Mouse (Mus musculus) kidney, embryonic 16.5 days (tissue): ENCODE measurements around the gene Doc2a. TPM values are rescaled to one million over a fixed set of nuclear protein-coding genes. Genes with fewer than 3 reads are reported as not detected.

Experiments used
- ATAC-seq: fragments of 200-750 bp; cut with Nextera tagmentation; 2 replicates; pipeline ENCODE4 v1.8.0; 2017; ENCODE audit warnings: moderate TSS enrichment; ENCODE audit not compliant: low FRiP score, low TSS enrichment
- H3K27ac ChIP-seq: fragments of 300-500 bp; sonication (generic); 2 replicates; pipeline ENCODE4 v1.5.1; 2014; ENCODE audit warnings: low read length
- H3K27me3 ChIP-seq: fragments of 300-500 bp; sonication (generic); 2 replicates; pipeline ENCODE4 v1.6.1; 2014; ENCODE audit warnings: low read length, control low read depth, mixed read lengths; ENCODE audit not compliant: insufficient read depth
- H3K36me3 ChIP-seq: fragments of 300-500 bp; sonication (generic); 2 replicates; pipeline ENCODE4 v1.6.1; 2014; ENCODE audit warnings: low read length, control low read depth, mixed read lengths; ENCODE audit not compliant: insufficient read depth
- H3K4me1 ChIP-seq: fragments of 300-500 bp; sonication (generic); 2 replicates; pipeline ENCODE4 v1.6.1; 2014; ENCODE audit warnings: low read length, control low read depth, mixed read lengths; ENCODE audit not compliant: insufficient read depth
- H3K4me2 ChIP-seq: fragments of 300-500 bp; sonication (generic); replicated peaks from 2 replicates; pipeline ENCODE4 v1.6.1; 2014; ENCODE audit warnings: low read depth, low read length
- H3K4me3 ChIP-seq: fragments of 300-500 bp; sonication (generic); 2 replicates; pipeline ENCODE4 v1.5.1; 2014; ENCODE audit warnings: mild to moderate bottlenecking, low read length
- H3K9ac ChIP-seq: fragments of 300-500 bp; sonication (generic); replicated peaks from 2 replicates; pipeline ENCODE4 v1.6.1; 2014; ENCODE audit warnings: low read length
- H3K9me3 ChIP-seq: fragments of 300-500 bp; sonication (generic); 2 replicates; pipeline ENCODE4 v1.6.1; 2016; ENCODE audit warnings: low read length, control low read depth
- whole genome bisulfite sequencing: fragments of 180-500 bp; shearing (Covaris S2); extraction: QIAGEN DNeasy Blood & Tissue Kit; methylation state at CpG from one replicate; pipeline ENCODE4 v1.1.7; 2014; 5-methylcytosine and 5-hydroxymethylcytosine counted together
- polyA plus RNA-seq: library from polyadenylated mRNA; unstranded; fragments of >200 nt; fragmentation: Nextera tagmentation; extraction: Ambion mirVana; gene quantifications from 2 replicates; pipeline ENCODE4 v1.2.1, GENCODE M21; 2015

The Doc2a gene
- polyA plus RNA-seq: 7.8 and 8.7 TPM in 2 replicates

DNA sequence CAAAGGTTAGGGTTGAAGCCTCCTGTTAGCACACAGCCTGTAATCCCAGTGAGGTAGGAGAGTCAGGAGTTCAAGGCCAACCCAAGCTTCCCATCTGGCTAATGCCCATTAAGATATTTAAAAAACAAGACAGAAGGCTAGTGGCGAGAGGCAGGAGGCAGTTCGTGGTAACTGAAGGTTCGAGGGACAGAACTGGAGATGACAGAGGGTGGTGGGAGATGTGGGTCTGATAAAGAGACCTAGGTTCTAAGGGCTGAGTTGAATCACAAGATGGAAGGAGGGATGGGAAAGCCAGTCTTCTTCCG, at the start of gene Doc2a:
Gene Doc2a, plus strand, starts transcription at position 301 of the 305 bp plus-strand sequence.
- Histone ChIP-seq H3K27ac (no peak within 1 kb of the TSS), H3K36me3 (peaks cover under 1% of the 10 kb centered on the region; the same call in 1 of the 2 replicates), H3K9ac (peak within 1 kb of the TSS; percentile 74), H3K27me3 (peaks cover 15% of the 10 kb centered on the region), H3K4me1 (peaks cover 22% of the 10 kb centered on the region), H3K4me2 (peak within 1 kb of the TSS; percentile 99), H3K4me3 (peak within 1 kb of the TSS; percentile 57), H3K9me3 (no peaks in the 10 kb centered on the region)
- ATAC-seq: no peak
- WGBS: 26% methylated on average over 4 of the region's 4 CpGs

DNA sequence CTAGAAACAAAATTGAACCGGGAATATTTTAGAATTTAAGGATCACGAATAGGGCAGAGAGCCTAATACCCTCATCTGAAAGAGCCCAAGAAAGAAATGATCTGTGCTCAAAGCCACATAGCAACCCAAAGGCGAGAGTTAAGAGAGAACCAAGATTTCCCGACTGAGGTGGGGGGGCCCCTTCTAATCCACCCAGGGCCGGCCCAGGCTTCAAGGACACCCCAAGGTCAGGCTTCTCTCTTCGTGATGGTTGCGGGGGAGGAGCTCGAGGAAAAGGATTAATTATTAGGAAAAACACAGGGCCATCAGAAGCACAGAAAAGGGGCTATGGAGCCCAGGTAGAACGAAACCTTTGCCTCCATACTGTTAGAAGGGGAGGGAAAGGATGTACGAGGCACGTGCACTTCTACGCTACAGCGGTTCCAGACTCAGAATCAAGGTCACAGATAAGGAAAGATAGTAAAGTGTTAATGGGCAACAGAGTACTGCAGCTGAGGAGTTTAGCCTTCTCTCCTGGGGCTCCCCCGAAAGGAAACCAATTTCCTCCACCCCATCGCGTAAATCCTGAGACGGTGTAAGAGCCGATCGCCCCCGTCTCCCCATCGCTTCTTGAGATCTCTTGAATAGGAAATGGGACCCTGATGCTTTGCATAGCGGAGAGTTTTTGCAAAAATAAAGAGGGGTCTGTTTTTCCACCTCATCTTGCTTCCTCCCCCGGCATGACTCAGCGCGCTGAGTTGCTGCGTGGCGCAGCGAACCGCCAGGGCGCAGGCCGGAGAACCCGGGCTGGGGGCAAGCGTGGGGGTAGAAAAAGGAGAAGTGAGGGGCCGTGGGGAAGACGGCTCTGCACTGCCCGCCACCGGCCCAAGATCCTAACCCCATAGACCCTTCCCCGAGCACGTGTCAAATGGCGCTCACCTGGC, 48.8 kb upstream of the Doc2a start:
- Histone ChIP-seq H3K4me1 (peaks cover 40% of the 10 kb centered on the region), H3K4me3 (peak overlapping the region; percentile 89), H3K36me3 (peaks cover 35% of the 10 kb centered on the region), H3K27me3 (no peaks in the 10 kb centered on the region), H3K27ac (peak overlapping the region; percentile 92), H3K9ac (peak overlapping the region; percentile 91), H3K4me2 (peak overlapping the region; percentile 81), H3K9me3 (no peaks in the 10 kb centered on the region)
- under 1% methylated on average over 40 of the region's 40 CpGs for WGBS
- no peak for ATAC-seq

DNA sequence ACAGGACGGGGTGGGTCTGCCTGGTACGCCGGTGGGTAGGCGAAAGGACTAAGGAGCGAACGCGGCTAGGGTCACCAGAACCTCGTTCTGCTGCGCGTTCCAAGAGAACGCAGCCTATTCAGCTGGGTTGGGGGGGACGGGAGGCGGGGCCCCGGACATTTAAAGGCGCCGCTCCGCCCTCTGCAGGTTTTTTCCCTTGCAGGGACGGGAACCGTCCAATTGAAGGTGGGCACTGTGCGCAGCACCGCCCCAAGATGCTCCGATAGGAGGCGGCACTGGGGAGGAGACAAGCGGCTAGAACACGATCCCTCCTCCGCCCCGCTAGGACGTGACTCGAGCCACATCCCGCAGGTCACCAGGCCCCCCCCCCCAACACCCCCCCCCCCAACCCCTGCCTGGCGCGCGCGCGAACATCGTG, 48.2 kb upstream of the Doc2a start:
- H3K36me3 ChIP-seq: peaks cover 33% of the 10 kb centered on the region
- H3K27ac ChIP-seq: peak overlapping the region; percentile 97
- H3K9ac ChIP-seq: peak overlapping the region; percentile 91
- no peaks in the 10 kb centered on the region for H3K27me3 ChIP-seq
- under 1% methylated on average over 30 of the region's 36 CpGs for WGBS
- peak overlapping the region; percentile 81 for H3K4me2 ChIP-seq
- peaks cover 40% of the 10 kb centered on the region for H3K4me1 ChIP-seq
- H3K9me3 ChIP-seq: no peaks in the 10 kb centered on the region
- H3K4me3 ChIP-seq: peak overlapping the region; percentile 89
- ATAC-seq: peak; percentile 96

DNA sequence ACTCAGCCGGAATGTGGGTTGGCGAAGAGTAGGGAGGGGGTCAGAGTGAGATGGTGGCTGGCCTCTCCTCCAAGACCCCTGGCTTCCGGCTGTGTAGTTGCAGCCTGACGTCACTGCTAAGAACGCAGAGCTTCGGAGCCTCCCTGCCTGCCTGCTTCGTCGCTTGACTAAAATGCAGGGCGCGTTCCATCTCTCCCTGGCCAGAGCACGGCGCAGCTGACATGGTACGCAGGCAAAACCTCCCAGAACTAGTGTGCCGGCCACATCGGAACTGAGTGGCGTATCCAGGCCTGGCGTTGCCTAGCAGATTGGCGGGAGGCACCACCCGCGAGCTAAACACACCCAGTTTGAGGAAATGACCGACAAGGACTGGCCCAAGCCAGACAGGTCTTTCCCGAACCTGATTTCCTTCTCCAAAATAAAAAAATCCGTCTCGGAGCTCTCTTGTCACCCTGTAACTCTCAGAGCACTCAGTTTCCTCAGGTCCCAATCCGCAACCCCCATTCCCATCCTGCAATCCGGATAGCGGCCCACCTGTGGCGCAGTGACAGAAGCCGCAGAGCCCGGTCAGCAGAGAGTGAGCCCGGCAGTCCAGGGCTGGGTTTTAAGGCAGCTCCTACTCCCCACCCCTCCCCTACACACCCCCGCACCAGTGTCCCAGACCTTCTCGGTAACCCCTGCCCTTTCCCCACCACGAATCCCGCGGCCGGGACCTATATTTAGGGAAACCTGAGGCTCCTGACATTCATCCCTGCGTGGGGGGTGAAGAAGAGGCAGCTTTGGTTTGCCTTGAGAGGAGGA, 47.5 kb upstream of the Doc2a start:
- no peaks in the 10 kb centered on the region for H3K9me3 ChIP-seq
- no peaks in the 10 kb centered on the region for H3K27me3 ChIP-seq
- H3K36me3 ChIP-seq: peaks cover 27% of the 10 kb centered on the region
- peak overlapping the region; percentile 89 for H3K4me3 ChIP-seq
- H3K9ac ChIP-seq: peak overlapping the region; percentile 77
- peak overlapping the region; percentile 97 for H3K27ac ChIP-seq
- peaks cover 36% of the 10 kb centered on the region for H3K4me1 ChIP-seq
- ATAC-seq: peak; percentile 90
- H3K4me2 ChIP-seq: peak overlapping the region; percentile 81
- under 1% methylated on average over 36 of the region's 38 CpGs for WGBS

DNA sequence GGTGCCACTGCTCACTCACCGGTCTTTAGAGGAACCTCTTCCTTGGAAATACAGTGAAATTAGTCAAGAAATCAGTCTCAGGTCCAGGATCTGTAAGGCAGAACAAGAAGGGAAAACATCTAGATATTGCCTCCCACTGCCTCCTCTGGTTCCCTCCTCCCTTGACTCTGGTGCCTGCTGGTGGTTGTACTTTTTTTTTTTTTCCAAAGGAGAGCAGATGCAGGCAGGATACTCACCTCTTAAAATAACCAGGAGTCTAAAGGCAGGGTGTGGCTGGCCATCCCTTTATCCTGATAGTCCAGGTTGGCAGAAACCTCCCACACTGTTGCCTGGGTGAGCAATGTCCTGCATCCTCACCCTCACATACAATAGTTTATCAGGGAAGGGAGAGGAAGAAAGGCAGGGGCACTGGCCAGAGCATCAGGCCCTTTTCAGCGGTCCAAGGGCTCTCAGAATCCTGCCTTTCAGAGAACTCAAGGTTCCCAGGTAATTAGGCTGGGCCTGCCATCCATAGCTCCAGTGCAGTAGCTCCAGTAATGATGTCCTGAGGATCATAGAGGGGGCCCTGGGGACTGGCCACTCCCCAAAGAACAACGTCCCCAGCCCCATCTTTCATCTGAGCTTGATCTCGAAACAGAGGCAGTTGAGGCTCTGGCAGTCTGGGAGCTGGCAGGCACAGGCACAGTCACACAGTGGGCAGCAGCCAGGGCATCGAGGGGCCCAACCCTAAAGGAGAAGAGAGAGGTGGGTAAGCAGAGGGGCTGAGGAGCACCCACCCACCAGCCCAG, 46.8 kb upstream of the Doc2a start:
- Histone ChIP-seq H3K27ac (peak overlapping the region; percentile 97), H3K4me2 (peak overlapping the region; percentile 81), H3K4me3 (peak overlapping the region; percentile 89), H3K9ac (peak overlapping the region; percentile 77), H3K36me3 (peaks cover 19% of the 10 kb centered on the region), H3K4me1 (peaks cover 33% of the 10 kb centered on the region), H3K27me3 (no peaks in the 10 kb centered on the region), H3K9me3 (no peaks in the 10 kb centered on the region)
- WGBS: 42% methylated on average over 5 of the region's 5 CpGs
- ATAC-seq: no peak

DNA sequence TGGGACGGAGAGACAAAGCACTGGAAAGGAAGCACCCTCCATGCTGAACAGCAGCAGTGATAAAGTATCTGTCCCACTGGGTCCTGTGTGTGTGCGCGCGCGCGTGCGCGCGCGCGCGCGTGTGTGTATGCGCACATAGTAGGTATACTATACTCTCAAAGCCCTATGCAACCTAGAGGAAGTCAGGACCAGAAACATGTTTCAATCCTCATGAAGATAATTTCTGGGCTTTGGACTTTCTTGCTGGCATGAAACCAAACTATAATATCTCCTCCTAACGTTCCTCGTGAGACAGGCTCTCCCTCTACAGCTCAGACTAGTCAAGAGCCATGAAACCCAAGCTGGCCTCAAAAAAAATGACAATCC, 46.2 kb upstream of the Doc2a start:
- Histone ChIP-seq H3K27ac (no peak overlapping the region), H3K27me3 (no peaks in the 10 kb centered on the region), H3K4me1 (peaks cover 33% of the 10 kb centered on the region), H3K36me3 (peaks cover 13% of the 10 kb centered on the region), H3K9me3 (no peaks in the 10 kb centered on the region), H3K4me2 (no peak overlapping the region), H3K4me3 (no peak overlapping the region), H3K9ac (peak overlapping the region; percentile 77; the same call in 1 of the 2 replicates)
- no peak for ATAC-seq
- 92% methylated on average over 16 of the region's 16 CpGs for WGBS

DNA sequence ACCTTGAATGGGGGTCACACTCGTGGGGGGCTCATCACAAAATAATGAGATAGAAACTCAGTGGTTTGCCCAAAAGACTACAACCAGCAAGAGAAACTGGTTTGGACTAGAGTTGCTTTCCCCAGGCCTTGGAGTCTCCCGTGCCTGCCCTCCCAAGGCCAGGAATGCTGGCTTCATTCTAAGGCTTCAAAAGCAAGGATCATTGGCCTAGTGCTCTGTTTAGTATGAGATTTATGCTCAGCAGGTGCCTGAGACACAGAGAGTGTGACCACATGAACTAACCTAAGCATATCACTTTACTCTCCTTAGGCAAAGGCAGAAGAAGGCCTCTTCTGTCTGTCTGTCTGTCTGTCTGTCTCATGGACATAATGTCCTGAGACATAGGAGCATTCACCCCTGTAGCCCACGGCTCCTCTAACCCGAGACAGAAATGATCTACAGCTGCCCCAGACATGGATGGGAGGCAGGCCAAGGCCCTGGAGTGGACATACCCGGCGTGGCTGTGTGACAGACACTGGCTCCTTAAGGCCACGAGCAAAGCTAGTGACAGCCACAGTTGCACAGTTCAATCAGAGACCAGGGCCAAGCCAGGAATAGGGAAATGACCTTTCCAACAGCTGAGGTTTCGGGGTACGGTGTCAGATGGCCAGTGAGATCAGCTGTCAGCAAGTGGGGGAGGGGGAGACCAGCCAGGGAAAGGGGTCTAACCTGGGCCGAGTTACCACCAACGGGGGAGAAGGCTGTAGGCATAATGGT, 44.9 kb upstream of the Doc2a start:
- H3K4me1 ChIP-seq: peaks cover 24% of the 10 kb centered on the region
- H3K36me3 ChIP-seq: peaks cover under 1% of the 10 kb centered on the region; the same call in 1 of the 2 replicates
- H3K9me3 ChIP-seq: no peaks in the 10 kb centered on the region
- H3K27ac ChIP-seq: no peak overlapping the region
- 63% methylated on average over 11 of the region's 11 CpGs for WGBS
- ATAC-seq: no peak
- no peak overlapping the region for H3K4me3 ChIP-seq
- no peaks in the 10 kb centered on the region for H3K27me3 ChIP-seq
- no peak overlapping the region for H3K4me2 ChIP-seq
- no peak overlapping the region for H3K9ac ChIP-seq

DNA sequence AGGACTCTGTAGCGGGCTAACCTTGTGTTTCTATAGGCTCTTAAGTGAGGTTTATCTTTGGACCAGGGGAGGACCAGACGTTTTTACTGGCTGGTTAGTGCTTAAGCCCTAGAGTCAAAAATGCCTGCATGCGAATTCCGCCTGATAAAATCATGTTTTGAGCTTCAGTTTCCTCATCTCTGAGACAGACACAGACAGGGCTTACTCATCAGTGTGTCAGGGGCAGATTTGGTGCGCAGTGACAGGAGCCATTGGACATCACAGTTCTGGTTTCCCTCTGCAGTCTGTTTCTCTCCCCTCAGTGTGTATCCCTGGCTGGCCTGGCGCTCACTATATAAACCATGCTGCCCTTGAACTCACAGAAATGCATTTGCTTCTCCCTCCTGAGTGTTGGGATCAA, 44.0 kb upstream of the Doc2a start:
- no peak overlapping the region for H3K9ac ChIP-seq
- no peak overlapping the region for H3K4me2 ChIP-seq
- no peaks in the 10 kb centered on the region for H3K36me3 ChIP-seq
- WGBS: 88% methylated on average over 6 of the region's 6 CpGs
- H3K27ac ChIP-seq: no peak overlapping the region
- H3K9me3 ChIP-seq: no peaks in the 10 kb centered on the region
- peaks cover 27% of the 10 kb centered on the region for H3K4me1 ChIP-seq
- no peak for ATAC-seq
- no peaks in the 10 kb centered on the region for H3K27me3 ChIP-seq
- no peak overlapping the region for H3K4me3 ChIP-seq

DNA sequence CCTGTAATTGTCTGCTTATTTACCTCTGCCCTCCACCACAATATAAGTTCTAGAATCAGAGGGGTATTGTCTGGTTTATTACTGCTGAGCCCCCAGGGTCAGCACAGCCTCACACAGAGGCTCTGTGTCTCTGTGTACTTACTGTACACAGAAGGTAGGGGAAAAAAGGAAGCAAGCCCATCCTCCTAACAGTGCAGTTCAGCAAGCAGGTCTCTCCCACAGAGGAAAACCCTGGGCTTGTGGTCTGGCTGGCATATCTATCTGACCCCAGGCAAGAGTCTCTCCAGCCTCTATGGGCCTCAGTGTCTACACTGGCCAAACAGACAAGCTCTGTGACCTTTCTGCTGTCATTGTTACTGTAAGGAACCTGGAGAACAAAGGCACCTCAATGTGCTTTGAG, 43.5 kb upstream of the Doc2a start:
- Histone ChIP-seq H3K4me2 (no peak overlapping the region), H3K36me3 (no peaks in the 10 kb centered on the region), H3K4me1 (peaks cover 32% of the 10 kb centered on the region), H3K27ac (no peak overlapping the region), H3K9ac (no peak overlapping the region), H3K9me3 (no peaks in the 10 kb centered on the region), H3K4me3 (no peak overlapping the region), H3K27me3 (no peaks in the 10 kb centered on the region)
- no peak for ATAC-seq
